Mouse (Mus musculus): ENCODE measurements around the gene Ptch1. TPM values are rescaled to one million over a fixed set of nuclear protein-coding genes. Genes with fewer than 3 reads are reported as not detected.
A peak's percentile ranks its signal among the peaks of the same experiment; 100 is the strongest.

Gene Ptch1
- polyA plus RNA-seq, 1 experiment from 2014 or later, result 17.5 TPM

GRCm38 (mm10) chr13:63562141-63562971 lies 11.0 kb downstream of the Ptch1 start:
- Histone ChIP-seq H3K4me1 (peaks cover 56% of the 10 kb centered on the region), H3K9ac (replicated peaks) (peak overlapping the region; percentile 83), H3K4me3 (replicated peaks) (peak overlapping the region; percentile 76), H3K27me3 (replicated peaks) (no peaks in the 10 kb centered on the region), H3K36me3 (no peaks in the 10 kb centered on the region), H3K4me2 (peak overlapping the region; percentile 97), H3K27ac (replicated peaks) (peak overlapping the region; percentile 94), H3K9me3 (replicated peaks) (no peaks in the 10 kb centered on the region)
- ATAC-seq (ENCODE audit: low FRiP score), result no peak
- 2% methylated on average over 7 of the region's 7 CpGs for WGBS

GRCm38 (mm10) chr13:63558297-63558890 lies 15.0 kb downstream of the Ptch1 start:
- Histone ChIP-seq H3K4me3 (replicated peaks) (peak overlapping the region; percentile 3; the same call in 1 of the 2 replicates), H3K36me3 (no peaks in the 10 kb centered on the region), H3K27ac (replicated peaks) (peak overlapping the region; percentile 51), H3K27me3 (replicated peaks) (no peaks in the 10 kb centered on the region), H3K9ac (replicated peaks) (no peak overlapping the region; the same call in 1 of the 2 replicates), H3K9me3 (replicated peaks) (no peaks in the 10 kb centered on the region), H3K4me1 (peaks cover 84% of the 10 kb centered on the region), H3K4me2 (peak overlapping the region; percentile 97)
- ATAC-seq (ENCODE audit: low FRiP score), result no peak
- WGBS, result 21% methylated on average over 8 of the region's 8 CpGs

- ATAC-seq (ENCODE audit: low FRiP score), result no peak
- Histone ChIP-seq H3K36me3 (no peaks in the 10 kb centered on the region), H3K27ac (replicated peaks) (peak overlapping the region; percentile 70), H3K9ac (replicated peaks) (no peak overlapping the region), H3K27me3 (replicated peaks) (no peaks in the 10 kb centered on the region), H3K4me3 (replicated peaks) (peak overlapping the region; percentile 3; the same call in 1 of the 2 replicates), H3K9me3 (replicated peaks) (no peaks in the 10 kb centered on the region), H3K4me2 (peak overlapping the region; percentile 97), H3K4me1 (peaks cover 90% of the 10 kb centered on the region)
- WGBS, result 25% methylated on average over 1 of the region's 1 CpGs
Measured at GRCm38 (mm10) chr13:63556431-63556830, 17.0 kb downstream of the Ptch1 start.

- Histone ChIP-seq H3K9me3 (replicated peaks) (no peaks in the 10 kb centered on the region), H3K4me1 (peaks cover 91% of the 10 kb centered on the region), H3K4me2 (peak overlapping the region; percentile 97), H3K27me3 (replicated peaks) (no peaks in the 10 kb centered on the region), H3K36me3 (no peaks in the 10 kb centered on the region), H3K27ac (replicated peaks) (peak overlapping the region; percentile 70), H3K9ac (replicated peaks) (no peak overlapping the region), H3K4me3 (replicated peaks) (peak overlapping the region; percentile 3)
- 20% methylated on average over 5 of the region's 5 CpGs for WGBS
- ATAC-seq (ENCODE audit: low FRiP score), result no peak
Measured at GRCm38 (mm10) chr13:63555885-63556284, 17.5 kb downstream of the Ptch1 start.

- H3K4me1 ChIP-seq, result peaks cover 92% of the 10 kb centered on the region
- H3K9me3 ChIP-seq (replicated peaks), result no peaks in the 10 kb centered on the region
- no peak overlapping the region for H3K9ac ChIP-seq (replicated peaks)
- H3K27ac ChIP-seq (replicated peaks), result peak overlapping the region; percentile 39
- peak; percentile 64 for ATAC-seq (ENCODE audit: low FRiP score)
- no peaks in the 10 kb centered on the region for H3K36me3 ChIP-seq
- H3K27me3 ChIP-seq (replicated peaks), result no peaks in the 10 kb centered on the region
- H3K4me3 ChIP-seq (replicated peaks), result no peak overlapping the region
- H3K4me2 ChIP-seq, result peak overlapping the region; percentile 97
- WGBS, result 12% methylated on average over 11 of the region's 11 CpGs
Measured at GRCm38 (mm10) chr13:63554569-63554968, 18.8 kb downstream of the Ptch1 start.

- Histone ChIP-seq H3K4me2 (peak overlapping the region; percentile 97), H3K36me3 (no peaks in the 10 kb centered on the region), H3K4me1 (peaks cover 91% of the 10 kb centered on the region), H3K27ac (replicated peaks) (peak overlapping the region; percentile 39), H3K27me3 (replicated peaks) (no peaks in the 10 kb centered on the region), H3K9ac (replicated peaks) (no peak overlapping the region; the same call in 1 of the 2 replicates), H3K4me3 (replicated peaks) (no peak overlapping the region), H3K9me3 (replicated peaks) (no peaks in the 10 kb centered on the region)
- ATAC-seq (ENCODE audit: low FRiP score), result no peak
- WGBS, result 29% methylated on average over 5 of the region's 5 CpGs
Measured at GRCm38 (mm10) chr13:63553436-63553835, 20.0 kb downstream of the Ptch1 start.

- H3K4me3 ChIP-seq (replicated peaks), result no peak overlapping the region
- H3K9me3 ChIP-seq (replicated peaks), result no peaks in the 10 kb centered on the region
- 0 out of 2 replicates have a peak, but pooled peaks cover 4% of the 10 kb centered on the region for H3K36me3 ChIP-seq
- peaks cover 82% of the 10 kb centered on the region for H3K4me1 ChIP-seq
- peak overlapping the region; percentile 39 for H3K27ac ChIP-seq (replicated peaks)
- no peak overlapping the region for H3K9ac ChIP-seq (replicated peaks)
- no peaks in the 10 kb centered on the region for H3K27me3 ChIP-seq (replicated peaks)
- peak; percentile 62 for ATAC-seq (ENCODE audit: low FRiP score)
- WGBS, result 24% methylated on average over 10 of the region's 10 CpGs
- H3K4me2 ChIP-seq, result peak overlapping the region; percentile 22
Measured at GRCm38 (mm10) chr13:63552291-63552932, 21.0 kb downstream of the Ptch1 start.

- peak; percentile 22; the same call in 1 of the 2 replicates for ATAC-seq (ENCODE audit: low FRiP score)
- peak overlapping the region; percentile 70 for H3K27ac ChIP-seq (replicated peaks)
- peaks cover 77% of the 10 kb centered on the region for H3K4me1 ChIP-seq
- H3K4me2 ChIP-seq, result peak overlapping the region; percentile 22
- no peak overlapping the region; the same call in 1 of the 2 replicates for H3K9ac ChIP-seq (replicated peaks)
- WGBS, result 35% methylated on average over 10 of the region's 10 CpGs
- 0 out of 2 replicates have a peak, but pooled peaks cover 4% of the 10 kb centered on the region for H3K36me3 ChIP-seq
- H3K9me3 ChIP-seq (replicated peaks), result no peaks in the 10 kb centered on the region
- no peak overlapping the region for H3K4me3 ChIP-seq (replicated peaks)
- H3K27me3 ChIP-seq (replicated peaks), result no peaks in the 10 kb centered on the region
Measured at GRCm38 (mm10) chr13:63551552-63552290, 21.7 kb downstream of the Ptch1 start.

GRCm38 (mm10) chr13:63550367-63550766 lies 23.0 kb downstream of the Ptch1 start:
- Histone ChIP-seq H3K9me3 (replicated peaks) (no peaks in the 10 kb centered on the region), H3K27ac (replicated peaks) (peak overlapping the region; percentile 70; the same call in 1 of the 2 replicates), H3K4me1 (peaks cover 73% of the 10 kb centered on the region), H3K36me3 (0 out of 2 replicates have a peak, but pooled peaks cover 4% of the 10 kb centered on the region), H3K4me3 (replicated peaks) (no peak overlapping the region), H3K27me3 (replicated peaks) (no peaks in the 10 kb centered on the region), H3K4me2 (no peak overlapping the region; the same call in 1 of the 2 replicates), H3K9ac (replicated peaks) (no peak overlapping the region)
- WGBS, result 52% methylated on average over 5 of the region's 5 CpGs
- no peak for ATAC-seq (ENCODE audit: low FRiP score)

- H3K4me3 ChIP-seq (replicated peaks), result no peak overlapping the region
Measured at GRCm38 (mm10) chr13:63549210-63549609, 24.2 kb downstream of the Ptch1 start.

GRCm38 (mm10) chr13:63548571-63548970 lies 24.8 kb downstream of the Ptch1 start:
- peak overlapping the region; percentile 15; the same call in 1 of the 2 replicates for H3K4me2 ChIP-seq
- H3K4me1 ChIP-seq, result peaks cover 66% of the 10 kb centered on the region
- H3K27me3 ChIP-seq (replicated peaks), result no peaks in the 10 kb centered on the region
- H3K36me3 ChIP-seq, result 0 out of 2 replicates have a peak, but pooled peaks cover 4% of the 10 kb centered on the region
- peak overlapping the region; percentile 58 for H3K27ac ChIP-seq (replicated peaks)
- ATAC-seq (ENCODE audit: low FRiP score), result no peak
- WGBS, result 80% methylated on average over 4 of the region's 4 CpGs
- no peak overlapping the region for H3K9ac ChIP-seq (replicated peaks)
- no peak overlapping the region for H3K4me3 ChIP-seq (replicated peaks)
- H3K9me3 ChIP-seq (replicated peaks), result no peaks in the 10 kb centered on the region

More at GRCm38 (mm10) chr13:63549210-63549609, 24.2 kb downstream of the Ptch1 start:
- no peaks in the 10 kb centered on the region for H3K27me3 ChIP-seq (replicated peaks)
- no peak overlapping the region for H3K9ac ChIP-seq (replicated peaks)
- 0 out of 2 replicates have a peak, but pooled peaks cover 4% of the 10 kb centered on the region for H3K36me3 ChIP-seq
- H3K4me1 ChIP-seq, result peaks cover 70% of the 10 kb centered on the region
- H3K27ac ChIP-seq (replicated peaks), result peak overlapping the region; percentile 60
- 41% methylated on average over 5 of the region's 5 CpGs for WGBS
- ATAC-seq (ENCODE audit: low FRiP score), result peak; percentile 35; the same call in 1 of the 2 replicates
- no peaks in the 10 kb centered on the region for H3K9me3 ChIP-seq (replicated peaks)
- no peak overlapping the region for H3K4me2 ChIP-seq
